In the genomic region with DNA sequence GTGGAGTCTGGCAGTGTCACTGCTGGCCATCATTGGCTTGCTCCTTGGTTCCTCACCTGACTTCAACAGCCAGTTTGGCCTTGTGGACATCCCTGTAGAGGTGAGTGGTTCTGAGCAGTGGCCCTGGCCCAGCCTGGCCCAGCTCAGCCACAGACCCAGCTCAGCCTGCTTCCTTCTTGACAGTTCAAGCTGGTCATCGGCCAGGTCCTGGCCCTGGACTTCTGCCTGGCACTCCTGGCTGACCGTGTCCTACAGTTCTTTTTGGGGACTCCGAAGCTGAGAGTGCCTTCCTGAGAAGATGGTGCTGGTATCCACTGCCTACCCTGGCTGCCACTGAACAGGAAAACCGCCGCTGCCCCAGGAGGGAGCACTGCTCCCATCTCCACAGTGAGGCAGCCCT, we compare ENCODE assay signal across 17 mouse cellular contexts. TPM values are rescaled to one million over a fixed set of nuclear protein-coding genes. Genes with fewer than 3 reads are reported as not detected.
A peak's percentile ranks its signal among the peaks of the same experiment; 100 is the strongest.
DNase-seq lines count a peak whose midpoint lies in the region; ATAC-seq and TF ChIP-seq lines count a peak whose summit lies in the region.
"Had no signal": no experiment of that assay in that cellular context is flagged by ENCODE, and none has a peak within 500 bp of the region (broad histone marks: within the 10 kb centered on the region; RNA-seq: fewer than 3 reads in every experiment).

No protein-coding gene starts in this region.

- WGBS in midbrain, embryonic 11.5 days = 85% methylated on average over 5 of the region's 5 CpGs
- 93% methylated on average over 5 of the region's 5 CpGs for WGBS in midbrain, embryonic 13.5 days
- 89% methylated on average over 5 of the region's 5 CpGs for WGBS in bone marrow, adult 2 months

- no peak overlapping the region for H3K4me2 ChIP-seq in midbrain, embryonic 11.5 days
- H3K4me2 ChIP-seq in midbrain, embryonic 13.5 days (replicated peaks) = no peak overlapping the region
- H3K4me2 ChIP-seq in CH12.LX (ENCODE audit: insufficient read depth, low read depth, poor library complexity, severe bottlenecking) = no peak overlapping the region
- H3K4me2 ChIP-seq: forebrain, embryonic 13.5 days; heart, embryonic 13.5 days; hindbrain, embryonic 15.5 days had no signal

- peaks cover 6% of the 10 kb centered on the region; the same call in 1 of the 2 replicates for H3K4me1 ChIP-seq in midbrain, embryonic 11.5 days (ENCODE audit: control insufficient read depth, insufficient read depth, low read length)
- peaks cover 25% of the 10 kb centered on the region for H3K4me1 ChIP-seq in midbrain, embryonic 13.5 days (replicated peaks)
- H3K4me1 ChIP-seq in CH12.LX (ENCODE audit: control insufficient read depth in 1 of 2, insufficient read depth in 2 of 2) = peaks cover 23 to 37% of the 10 kb centered on the region in 2 experiments
- H3K4me1 ChIP-seq in bone marrow, adult 2 months (ENCODE audit: control insufficient read depth, insufficient read depth, low read length) = peaks cover 11% of the 10 kb centered on the region

- TF ChIP-seq POLR2A in CH12.LX (IDR thresholded peaks at IDR 0.05; ENCODE audit: low read depth, low read length) = no peak
- no peak for TF ChIP-seq POLR2A in bone marrow, adult 2 months (IDR thresholded peaks at IDR 0.05; ENCODE audit: borderline replicate concordance, control insufficient read depth, low read depth, low read length)

- no peak for TF ChIP-seq CTCF in CH12.LX (conservative IDR thresholded peaks at IDR 0.05 in 1 of 2, IDR thresholded peaks at IDR 0.05 in 1 of 2; ENCODE audit: low read depth in 2 of 2, low read length in 2 of 2)
- TF ChIP-seq CTCF in bone marrow, adult 2 months (IDR thresholded peaks at IDR 0.05; ENCODE audit: control insufficient read depth, insufficient read depth, low read length) = no peak

- in situ Hi-C loops in CH12.LX (cut with MboI; ENCODE audit: low pct_ligation_motif_present, low pct_unique_long_range_greater_than_20kb, low sequenced_read_pairs) = no loop called here

- peak; percentile 90 for DNase-seq in heart, adult 11 months
- no peak for DNase-seq in heart, adult 18-20 months
- DNase-seq in midbrain, embryonic 11.5 days (ENCODE audit: low spot score, missing footprints) = peak; percentile 51
- DNase-seq in CH12.LX (ENCODE audit: extremely low read depth) = no peak
- DNase-seq: adrenal gland, postnatal 10 days; cerebellum, adult 18-20 months; cerebellum, adult 9-11 months; forebrain, postnatal 0 days; heart, postnatal 36 days had no signal

- no peaks in the 10 kb centered on the region for H3K9me3 ChIP-seq in midbrain, embryonic 11.5 days (ENCODE audit: control insufficient read depth, low read length)
- H3K9me3 ChIP-seq in midbrain, embryonic 13.5 days = no peaks in the 10 kb centered on the region
- H3K9me3 ChIP-seq in CH12.LX (replicated peaks; ENCODE audit: low read length) = no peaks in the 10 kb centered on the region
- H3K9me3 ChIP-seq: embryonic facial prominence, embryonic 10.5 days; forebrain, embryonic 13.5 days; G1E; heart, embryonic 13.5 days; hindbrain, embryonic 15.5 days had no signal

- no peak for TF ChIP-seq RAD21 in CH12.LX (IDR thresholded peaks at IDR 0.05; ENCODE audit: low read depth, low read length)

- no peak for TF ChIP-seq EP300 in CH12.LX (IDR thresholded peaks at IDR 0.05; ENCODE audit: low read length)

- no peaks in the 10 kb centered on the region for H3K27me3 ChIP-seq in midbrain, embryonic 11.5 days (ENCODE audit: control insufficient read depth, insufficient read depth, low read length)
- H3K27me3 ChIP-seq in midbrain, embryonic 13.5 days = no peaks in the 10 kb centered on the region
- H3K27me3 ChIP-seq in CH12.LX (replicated peaks) = no peaks in the 10 kb centered on the region
- H3K27me3 ChIP-seq: forebrain, embryonic 13.5 days; heart, embryonic 13.5 days; hindbrain, embryonic 15.5 days had no signal

- no peak for ATAC-seq in midbrain, embryonic 11.5 days (ENCODE audit: low FRiP score)
- ATAC-seq in midbrain, embryonic 13.5 days = no peak
- ATAC-seq: forebrain, embryonic 13.5 days; forebrain, postnatal 0 days had no signal

- dilution Hi-C loops in CH12.LX (cut with MboI; ENCODE audit: extremely low pct_ligation_motif_present, extremely low pct_unique_long_range_greater_than_20kb, low sequenced_read_pairs) = no loop called here

- H3K27ac ChIP-seq in midbrain, embryonic 11.5 days (ENCODE audit: low read depth, low read length) = no peak overlapping the region
- H3K27ac ChIP-seq in midbrain, embryonic 13.5 days = no peak overlapping the region
- H3K27ac ChIP-seq in CH12.LX (ENCODE audit: insufficient read depth, low read depth) = 0 out of 2 replicates have a peak overlapping the region, but pooled peaks have one; percentile 59
- peak overlapping the region; percentile 57; the same call in 1 of the 2 replicates for H3K27ac ChIP-seq in bone marrow, adult 2 months (ENCODE audit: control insufficient read depth, insufficient read depth, low read depth, low read length, poor library complexity)
- H3K27ac ChIP-seq: embryonic facial prominence, embryonic 10.5 days; forebrain, embryonic 13.5 days; heart, embryonic 13.5 days; hindbrain, embryonic 15.5 days had no signal

- H3K79me2 ChIP-seq in CH12.LX (replicated peaks; ENCODE audit: control insufficient read depth, extremely low read depth, insufficient read depth, poor library complexity, severe bottlenecking) = peaks cover 17% of the 10 kb centered on the region

- H3K36me3 ChIP-seq in midbrain, embryonic 11.5 days (ENCODE audit: control insufficient read depth, insufficient read depth, low read length) = peaks cover 46% of the 10 kb centered on the region
- peaks cover 80% of the 10 kb centered on the region for H3K36me3 ChIP-seq in midbrain, embryonic 13.5 days
- peaks cover 75 to 88% of the 10 kb centered on the region in 2 experiments for H3K36me3 ChIP-seq in CH12.LX (replicated peaks in 1 of 2; ENCODE audit: control insufficient read depth in 1 of 2, insufficient read depth in 1 of 2, low read length in 1 of 2)

- H3K9ac ChIP-seq in midbrain, embryonic 11.5 days (ENCODE audit: low read length) = no peak overlapping the region
- no peak overlapping the region for H3K9ac ChIP-seq in midbrain, embryonic 13.5 days (replicated peaks)
- H3K9ac ChIP-seq in CH12.LX (ENCODE audit: insufficient read depth, low read depth) = no peak overlapping the region
- H3K9ac ChIP-seq: forebrain, embryonic 13.5 days; forebrain, postnatal 0 days; heart, embryonic 13.5 days; hindbrain, embryonic 15.5 days had no signal

- no peak overlapping the region for H3K4me3 ChIP-seq in midbrain, embryonic 11.5 days (ENCODE audit: low read depth, low read length)
- no peak overlapping the region for H3K4me3 ChIP-seq in midbrain, embryonic 13.5 days (replicated peaks)
- H3K4me3 ChIP-seq in CH12.LX (replicated peaks in 1 of 3; ENCODE audit: low read depth in 2 of 3, low read length in 2 of 3, poor library complexity in 1 of 3) = no peak overlapping the region
- no peak overlapping the region for H3K4me3 ChIP-seq in bone marrow, adult 2 months (replicated peaks; ENCODE audit: control insufficient read depth, low read depth, low read length)
- H3K4me3 ChIP-seq: embryonic facial prominence, embryonic 10.5 days; forebrain, embryonic 13.5 days; heart, embryonic 13.5 days; hindbrain, embryonic 15.5 days had no signal

RNA-seq across cellular contexts. Expression of gene Gmip, which starts 1.2 kb away (rescaled TPM):
- total RNA-seq in heart, adult 18-20 months (2021) = 1 to 10 TPM; 4.2 to 7.4 TPM
- polyA plus RNA-seq in midbrain, embryonic 11.5 days (2014; fragmentation: Nextera tagmentation; extraction: Ambion mirVana) = 7.8 TPM in 2 replicates
- 31.8 and 37.0 TPM in 2 replicates for polyA plus RNA-seq in midbrain, embryonic 13.5 days (2015; fragmentation: Nextera tagmentation; extraction: Ambion mirVana)
- total RNA-seq in CH12.LX (2012; rRNA removed) = 48.1 and 49.2 TPM in 2 replicates
- total RNA-seq in CH12.LX (2014; rRNA removed) = 22.2 and 25.4 TPM in 2 replicates
- 54.3 and 81.8 TPM in 2 replicates for polyA plus RNA-seq in CH12.LX (2012; ENCODE audit: insufficient read length, low read depth)
- 45.7 and 112 TPM in 2 replicates for polyA plus RNA-seq in bone marrow, adult 2 months (2011; ENCODE audit: insufficient read depth, insufficient read length, low replicate concordance, missing spikeins)

RNA-seq across cellular contexts. Expression of gene Lpar2, which starts 15.0 kb away (rescaled TPM):
- total RNA-seq in heart, adult 18-20 months (2021) = under 1 TPM; 0.12 to 0.33 TPM
- polyA plus RNA-seq in midbrain, embryonic 11.5 days (2014; fragmentation: Nextera tagmentation; extraction: Ambion mirVana) = 0.72 and 1.2 TPM in 2 replicates
- polyA plus RNA-seq in midbrain, embryonic 13.5 days (2015; fragmentation: Nextera tagmentation; extraction: Ambion mirVana) = 0.58 and 0.64 TPM in 2 replicates
- total RNA-seq in CH12.LX (2012; rRNA removed) (1.1 and 1.2 TPM in 2 replicates), CH12.LX (2014; rRNA removed) (0.74 and 0.82 TPM in 2 replicates)
- 2.5 and 3.0 TPM in 2 replicates for polyA plus RNA-seq in CH12.LX (2012; ENCODE audit: insufficient read length, low read depth)
- 1.3 and 3.8 TPM in 2 replicates for polyA plus RNA-seq in bone marrow, adult 2 months (2011; ENCODE audit: insufficient read depth, insufficient read length, low replicate concordance, missing spikeins)

RNA-seq across cellular contexts. Expression of gene Zfp866, which starts 16.3 kb away (rescaled TPM):
- total RNA-seq in heart, adult 18-20 months (2021) = 10 to 100 TPM; 15.1 to 17.6 TPM
- 41.5 and 42.2 TPM in 2 replicates for polyA plus RNA-seq in midbrain, embryonic 11.5 days (2014; fragmentation: Nextera tagmentation; extraction: Ambion mirVana)
- polyA plus RNA-seq in midbrain, embryonic 13.5 days (2015; fragmentation: Nextera tagmentation; extraction: Ambion mirVana) = 49.1 and 51.7 TPM in 2 replicates
- total RNA-seq in CH12.LX (2012; rRNA removed) (14.3 and 15.4 TPM in 2 replicates), CH12.LX (2014; rRNA removed) (14.8 and 16.0 TPM in 2 replicates)
- 14.4 and 15.6 TPM in 2 replicates for polyA plus RNA-seq in CH12.LX (2012; ENCODE audit: insufficient read length, low read depth)
- 10.6 and 13.5 TPM in 2 replicates for polyA plus RNA-seq in bone marrow, adult 2 months (2011; ENCODE audit: insufficient read depth, insufficient read length, low replicate concordance, missing spikeins)

RNA-seq across cellular contexts. Expression of gene Atp13a1, which starts 16.3 kb away (rescaled TPM):
- 10 to 100 TPM; 12.5 to 12.9 TPM for total RNA-seq in heart, adult 18-20 months (2021)
- 33.8 and 40.7 TPM in 2 replicates for polyA plus RNA-seq in midbrain, embryonic 11.5 days (2014; fragmentation: Nextera tagmentation; extraction: Ambion mirVana)
- 46.6 and 49.0 TPM in 2 replicates for polyA plus RNA-seq in midbrain, embryonic 13.5 days (2015; fragmentation: Nextera tagmentation; extraction: Ambion mirVana)
- 53.3 and 58.4 TPM in 2 replicates for total RNA-seq in CH12.LX (2012; rRNA removed)
- 36.6 and 36.8 TPM in 2 replicates for total RNA-seq in CH12.LX (2014; rRNA removed)
- polyA plus RNA-seq in CH12.LX (2012; ENCODE audit: insufficient read length, low read depth) = 46.9 and 51.0 TPM in 2 replicates
- polyA plus RNA-seq in bone marrow, adult 2 months (2011; ENCODE audit: insufficient read depth, insufficient read length, low replicate concordance, missing spikeins) = 22.2 and 44.4 TPM in 2 replicates

RNA-seq across cellular contexts. Expression of gene Pbx4, which starts 25.1 kb away (rescaled TPM):
- not detected for total RNA-seq in heart, adult 18-20 months (2021)
- 33.9 and 39.1 TPM in 2 replicates for polyA plus RNA-seq in midbrain, embryonic 11.5 days (2014; fragmentation: Nextera tagmentation; extraction: Ambion mirVana)
- polyA plus RNA-seq in midbrain, embryonic 13.5 days (2015; fragmentation: Nextera tagmentation; extraction: Ambion mirVana) = 59.2 and 65.0 TPM in 2 replicates
- total RNA-seq in CH12.LX (2012; rRNA removed) (3.1 and 5.9 TPM in 2 replicates), CH12.LX (2014; rRNA removed) (1.0 and 1.5 TPM in 2 replicates)
- 2.4 and 3.5 TPM in 2 replicates for polyA plus RNA-seq in CH12.LX (2012; ENCODE audit: insufficient read length, low read depth)
- polyA plus RNA-seq in bone marrow, adult 2 months (2011; ENCODE audit: insufficient read depth, insufficient read length, low replicate concordance, missing spikeins) = 5.9 and 9.7 TPM in 2 replicates
- total RNA-seq: gastrocnemius, adult 18-20 months; heart, postnatal 36 days had no signal

Comparison
In these comparisons a context has a peak if more than half of its experiments do, and no peak if none do; other contexts are left out.
1. DNase-seq: peak in heart, adult 11 months (single experiment) and midbrain, embryonic 11.5 days (single experiment); none in heart, adult 18-20 months (0 of 2) and CH12.LX (single experiment).
2. H3K27ac ChIP-seq: peak in CH12.LX (single experiment) and bone marrow, adult 2 months (single experiment); none in midbrain, embryonic 11.5 days (single experiment) and midbrain, embryonic 13.5 days (single experiment).